Mouse (Mus musculus): ENCODE measurements around the gene Tcf12. TPM values are rescaled to one million over a fixed set of nuclear protein-coding genes. Genes with fewer than 3 reads are reported as not detected.

Gene Tcf12
- polyA plus RNA-seq, 1 experiment from 2014 or later = 191 TPM

GRCm38 (mm10) chr9:72021512-72021911 is 90.2 kb downstream of the Tcf12 start:
- no peak for ATAC-seq (ENCODE audit: insufficient number of reproducible peaks, low FRiP score, low TSS enrichment, low read depth)

GRCm38 (mm10) chr9:72016021-72016420 is 95.7 kb downstream of the Tcf12 start:
- no peak overlapping the region for H3K4me3 ChIP-seq (ENCODE audit: low read depth, low read length)
- no peak overlapping the region for H3K9ac ChIP-seq (ENCODE audit: low read length)
- 89% methylated on average over 1 of the region's 1 CpGs for WGBS
- no peak overlapping the region for H3K27ac ChIP-seq (replicated peaks; ENCODE audit: low read depth, low read length)
- no peak overlapping the region for H3K4me2 ChIP-seq (ENCODE audit: low read depth, severe bottlenecking)
- no peaks in the 10 kb centered on the region for H3K27me3 ChIP-seq (ENCODE audit: control insufficient read depth, insufficient read depth, low read length)
- no peaks in the 10 kb centered on the region for H3K9me3 ChIP-seq (ENCODE audit: control insufficient read depth, low read length)
- DNase-seq (ENCODE audit: low spot score) = no peak
- ATAC-seq (ENCODE audit: insufficient number of reproducible peaks, low FRiP score, low TSS enrichment, low read depth) = no peak
- H3K4me1 ChIP-seq (ENCODE audit: control insufficient read depth, insufficient read depth, low read length) = no peaks in the 10 kb centered on the region
- H3K36me3 ChIP-seq (ENCODE audit: control insufficient read depth, insufficient read depth, low read length) = no peaks in the 10 kb centered on the region

More at GRCm38 (mm10) chr9:72021512-72021911, 90.2 kb downstream of the Tcf12 start:
- Histone ChIP-seq H3K4me3 (ENCODE audit: low read depth, low read length) (no peak overlapping the region), H3K9me3 (ENCODE audit: control insufficient read depth, low read length) (no peaks in the 10 kb centered on the region), H3K36me3 (ENCODE audit: control insufficient read depth, insufficient read depth, low read length) (no peaks in the 10 kb centered on the region), H3K9ac (ENCODE audit: low read length) (no peak overlapping the region), H3K27ac (replicated peaks; ENCODE audit: low read depth, low read length) (no peak overlapping the region), H3K4me2 (ENCODE audit: low read depth, severe bottlenecking) (no peak overlapping the region), H3K4me1 (ENCODE audit: control insufficient read depth, insufficient read depth, low read length) (no peaks in the 10 kb centered on the region), H3K27me3 (ENCODE audit: control insufficient read depth, insufficient read depth, low read length) (no peaks in the 10 kb centered on the region)
- 88% methylated on average over 3 of the region's 3 CpGs for WGBS
- no peak for DNase-seq (ENCODE audit: low spot score)

DNA sequence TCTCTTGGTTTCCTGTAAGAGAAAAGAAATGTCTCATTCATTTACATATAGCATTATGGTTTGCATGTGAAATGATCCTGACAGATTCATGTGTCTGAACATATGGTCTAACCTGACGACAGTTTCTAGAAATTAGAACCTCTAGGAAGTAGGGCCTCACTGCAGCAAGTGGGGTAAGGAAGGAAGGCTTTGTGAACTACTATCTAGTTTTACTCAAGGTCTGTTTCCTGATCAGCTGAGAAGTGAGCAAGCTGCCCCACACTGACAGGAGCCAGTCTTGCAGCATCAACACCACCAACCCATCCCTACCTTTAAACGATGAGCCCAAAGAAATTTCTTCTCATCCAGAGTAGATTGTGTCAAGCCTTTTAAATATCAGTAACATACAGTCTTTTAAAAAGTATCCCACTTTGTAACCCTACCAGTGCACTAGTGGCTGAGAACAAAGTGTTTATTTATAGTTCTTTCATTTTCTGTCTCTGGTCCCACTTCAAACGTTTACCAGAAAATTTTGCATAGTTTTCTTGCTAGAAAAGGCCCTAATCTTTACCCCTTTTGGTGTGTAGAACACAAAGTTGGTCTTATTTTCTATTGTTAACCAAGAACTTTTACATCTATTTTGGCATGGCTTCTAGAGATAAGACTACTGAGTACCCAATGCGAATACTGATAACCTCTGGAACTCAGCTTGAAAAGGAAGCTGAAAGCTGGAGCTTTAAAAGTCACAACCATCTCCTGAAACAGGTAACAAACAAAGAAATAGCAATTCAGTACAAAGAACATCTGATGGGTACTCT is 96.9 kb downstream of the Tcf12 start:
- DNase-seq (ENCODE audit: low spot score) (no peak), ATAC-seq (ENCODE audit: insufficient number of reproducible peaks, low FRiP score, low TSS enrichment, low read depth) (no peak)
- Histone ChIP-seq H3K4me3 (ENCODE audit: low read depth, low read length) (no peak overlapping the region), H3K27me3 (ENCODE audit: control insufficient read depth, insufficient read depth, low read length) (no peaks in the 10 kb centered on the region), H3K36me3 (ENCODE audit: control insufficient read depth, insufficient read depth, low read length) (no peaks in the 10 kb centered on the region), H3K4me2 (ENCODE audit: low read depth, severe bottlenecking) (no peak overlapping the region), H3K4me1 (ENCODE audit: control insufficient read depth, insufficient read depth, low read length) (no peaks in the 10 kb centered on the region), H3K9me3 (ENCODE audit: control insufficient read depth, low read length) (no peaks in the 10 kb centered on the region), H3K9ac (ENCODE audit: low read length) (no peak overlapping the region), H3K27ac (replicated peaks; ENCODE audit: low read depth, low read length) (no peak overlapping the region)
- WGBS = 83% methylated on average over 4 of the region's 4 CpGs

- DNase-seq (ENCODE audit: low spot score) (no peak), ATAC-seq (ENCODE audit: insufficient number of reproducible peaks, low FRiP score, low TSS enrichment, low read depth) (no peak)
- no peaks in the 10 kb centered on the region for H3K36me3 ChIP-seq (ENCODE audit: control insufficient read depth, insufficient read depth, low read length)
- H3K9me3 ChIP-seq (ENCODE audit: control insufficient read depth, low read length) = no peaks in the 10 kb centered on the region
- no peak overlapping the region for H3K4me3 ChIP-seq (ENCODE audit: low read depth, low read length)
- 85% methylated on average over 1 of the region's 1 CpGs for WGBS
- H3K27me3 ChIP-seq (ENCODE audit: control insufficient read depth, insufficient read depth, low read length) = no peaks in the 10 kb centered on the region
- no peaks in the 10 kb centered on the region for H3K4me1 ChIP-seq (ENCODE audit: control insufficient read depth, insufficient read depth, low read length)
- no peak overlapping the region for H3K4me2 ChIP-seq (ENCODE audit: low read depth, severe bottlenecking)
- no peak overlapping the region for H3K9ac ChIP-seq (ENCODE audit: low read length)
- no peak overlapping the region for H3K27ac ChIP-seq (replicated peaks; ENCODE audit: low read depth, low read length)
Observed at GRCm38 (mm10) chr9:72013541-72013940, 98.1 kb downstream of the Tcf12 start.

DNA sequence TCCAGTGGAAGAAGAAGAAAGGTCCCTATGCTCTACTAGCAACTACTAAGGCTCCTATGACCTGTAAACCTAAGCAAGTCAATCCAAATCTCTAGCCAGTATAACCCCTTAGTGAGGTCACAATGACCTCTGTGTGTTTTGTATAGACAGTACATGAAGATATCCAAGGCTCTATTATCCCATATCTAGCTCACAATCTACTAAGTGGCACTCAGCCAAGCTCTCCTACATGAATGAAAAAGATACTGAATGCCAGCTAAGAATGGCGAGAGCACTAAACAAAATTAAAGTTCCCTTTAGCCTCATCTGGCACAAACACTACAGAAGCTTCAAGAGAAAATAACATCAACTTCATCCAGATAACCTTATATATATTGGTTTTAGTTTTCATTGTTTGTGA is 103.0 kb downstream of the Tcf12 start:
- Histone ChIP-seq H3K4me3 (ENCODE audit: low read depth, low read length) (no peak overlapping the region), H3K27ac (replicated peaks; ENCODE audit: low read depth, low read length) (no peak overlapping the region), H3K9me3 (ENCODE audit: control insufficient read depth, low read length) (no peaks in the 10 kb centered on the region), H3K4me1 (ENCODE audit: control insufficient read depth, insufficient read depth, low read length) (no peaks in the 10 kb centered on the region), H3K27me3 (ENCODE audit: control insufficient read depth, insufficient read depth, low read length) (no peaks in the 10 kb centered on the region), H3K9ac (ENCODE audit: low read length) (no peak overlapping the region), H3K36me3 (ENCODE audit: control insufficient read depth, insufficient read depth, low read length) (no peaks in the 10 kb centered on the region), H3K4me2 (ENCODE audit: low read depth, severe bottlenecking) (no peak overlapping the region)
- ATAC-seq (ENCODE audit: insufficient number of reproducible peaks, low FRiP score, low TSS enrichment, low read depth) = no peak
- WGBS = 96% methylated on average over 1 of the region's 1 CpGs
- no peak for DNase-seq (ENCODE audit: low spot score)

DNA sequence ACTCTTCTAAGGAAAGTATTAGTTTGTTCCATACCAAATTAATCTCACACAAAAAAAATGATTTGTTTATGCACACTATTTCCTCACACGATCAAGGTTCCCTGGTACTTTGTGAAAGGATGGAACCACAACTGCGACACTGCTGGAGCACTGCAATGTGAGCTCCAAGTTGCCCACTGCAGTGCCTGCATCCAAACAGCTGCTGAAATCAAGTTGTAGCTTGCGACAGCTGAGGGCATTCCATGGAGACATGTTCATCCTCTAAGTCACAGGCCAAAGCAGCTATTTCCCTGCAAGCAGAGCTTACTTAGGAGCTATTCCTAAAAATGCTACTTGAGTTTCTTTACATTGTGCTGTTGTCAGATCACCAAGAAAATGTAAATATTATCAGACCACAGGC is 120.5 kb downstream of the Tcf12 start:
- no peak overlapping the region for H3K9ac ChIP-seq (ENCODE audit: low read length)
- no peaks in the 10 kb centered on the region for H3K4me1 ChIP-seq (ENCODE audit: control insufficient read depth, insufficient read depth, low read length)
- H3K36me3 ChIP-seq (ENCODE audit: control insufficient read depth, insufficient read depth, low read length) = no peaks in the 10 kb centered on the region
- H3K9me3 ChIP-seq (ENCODE audit: control insufficient read depth, low read length) = no peaks in the 10 kb centered on the region
- H3K27me3 ChIP-seq (ENCODE audit: control insufficient read depth, insufficient read depth, low read length) = no peaks in the 10 kb centered on the region
- no peak for DNase-seq (ENCODE audit: low spot score)
- 88% methylated on average over 3 of the region's 3 CpGs for WGBS
- no peak overlapping the region for H3K4me3 ChIP-seq (ENCODE audit: low read depth, low read length)
- H3K27ac ChIP-seq (replicated peaks; ENCODE audit: low read depth, low read length) = no peak overlapping the region
- ATAC-seq (ENCODE audit: insufficient number of reproducible peaks, low FRiP score, low TSS enrichment, low read depth) = no peak
- H3K4me2 ChIP-seq (ENCODE audit: low read depth, severe bottlenecking) = no peak overlapping the region

DNA sequence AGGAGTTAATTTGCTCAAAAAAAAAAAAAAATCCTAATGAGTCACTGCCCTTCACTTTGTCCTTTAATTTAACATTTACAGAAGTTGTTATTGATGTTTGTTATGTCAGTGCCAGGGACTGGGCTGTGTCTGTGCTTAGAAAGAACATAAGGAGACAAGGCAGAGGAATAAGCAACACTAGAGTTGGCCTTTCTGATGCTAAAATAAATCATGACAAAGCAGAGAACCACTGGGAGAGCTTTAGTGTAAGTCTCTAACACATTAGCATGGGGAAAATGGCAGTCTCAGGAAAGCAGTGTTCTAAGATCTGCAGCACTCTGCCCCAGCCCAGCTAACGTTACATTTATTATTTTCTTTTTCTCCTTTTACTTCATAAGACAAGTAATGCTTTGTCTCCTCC is 121.3 kb downstream of the Tcf12 start:
- Histone ChIP-seq H3K9ac (ENCODE audit: low read length) (no peak overlapping the region), H3K27ac (replicated peaks; ENCODE audit: low read depth, low read length) (no peak overlapping the region), H3K4me2 (ENCODE audit: low read depth, severe bottlenecking) (no peak overlapping the region), H3K36me3 (ENCODE audit: control insufficient read depth, insufficient read depth, low read length) (no peaks in the 10 kb centered on the region), H3K27me3 (ENCODE audit: control insufficient read depth, insufficient read depth, low read length) (no peaks in the 10 kb centered on the region), H3K9me3 (ENCODE audit: control insufficient read depth, low read length) (no peaks in the 10 kb centered on the region), H3K4me1 (ENCODE audit: control insufficient read depth, insufficient read depth, low read length) (no peaks in the 10 kb centered on the region), H3K4me3 (ENCODE audit: low read depth, low read length) (no peak overlapping the region)
- 85% methylated on average over 1 of the region's 1 CpGs for WGBS
- DNase-seq (ENCODE audit: low spot score) (no peak), ATAC-seq (ENCODE audit: insufficient number of reproducible peaks, low FRiP score, low TSS enrichment, low read depth) (no peak)

DNA sequence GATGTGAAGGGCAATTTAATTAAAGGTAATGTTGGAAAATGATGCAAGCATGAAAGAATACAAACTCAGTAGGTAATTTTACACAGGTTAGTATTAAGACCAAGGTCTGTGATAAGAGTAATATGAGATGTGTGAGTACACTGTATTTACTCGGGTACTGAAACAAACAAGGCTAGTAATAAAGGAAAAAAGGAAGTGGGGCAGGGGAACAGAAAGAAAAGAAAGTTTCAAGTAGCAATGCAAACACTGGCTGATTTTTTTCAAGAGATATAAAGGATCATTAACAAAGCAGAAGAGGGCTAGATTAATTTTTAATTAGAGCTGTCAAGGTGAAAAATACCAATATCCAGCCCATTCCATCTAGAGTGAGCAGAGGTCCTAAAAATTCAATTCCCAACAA is 122.0 kb downstream of the Tcf12 start:
- Histone ChIP-seq H3K9me3 (ENCODE audit: control insufficient read depth, low read length) (no peaks in the 10 kb centered on the region), H3K9ac (ENCODE audit: low read length) (no peak overlapping the region), H3K4me2 (ENCODE audit: low read depth, severe bottlenecking) (no peak overlapping the region), H3K4me1 (ENCODE audit: control insufficient read depth, insufficient read depth, low read length) (no peaks in the 10 kb centered on the region), H3K36me3 (ENCODE audit: control insufficient read depth, insufficient read depth, low read length) (no peaks in the 10 kb centered on the region), H3K27ac (replicated peaks; ENCODE audit: low read depth, low read length) (no peak overlapping the region), H3K4me3 (ENCODE audit: low read depth, low read length) (no peak overlapping the region), H3K27me3 (ENCODE audit: control insufficient read depth, insufficient read depth, low read length) (no peaks in the 10 kb centered on the region)
- WGBS = 73% methylated on average over 1 of the region's 1 CpGs
- DNase-seq (ENCODE audit: low spot score) (no peak), ATAC-seq (ENCODE audit: insufficient number of reproducible peaks, low FRiP score, low TSS enrichment, low read depth) (no peak)

DNA sequence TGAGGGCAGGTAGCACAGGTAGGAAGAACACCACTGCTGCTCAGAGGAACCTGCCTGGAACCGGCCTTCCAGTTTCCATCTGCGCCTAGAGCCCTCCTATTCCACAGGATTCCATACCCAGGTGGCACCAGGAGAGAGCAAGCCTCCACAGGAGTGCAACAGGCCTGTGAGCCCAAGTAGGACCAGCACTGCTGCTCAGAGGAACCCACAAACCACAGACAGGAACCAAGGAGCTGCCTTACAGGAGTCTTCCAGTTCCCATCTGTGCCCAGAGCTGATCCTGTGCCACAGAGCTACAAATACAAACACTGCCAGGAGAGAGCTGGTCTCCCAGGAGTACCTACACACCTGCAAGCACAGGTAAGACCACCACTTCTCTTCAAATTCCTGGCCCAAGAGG is 125.0 kb downstream of the Tcf12 start:
- no peak for DNase-seq (ENCODE audit: low spot score)
- no peaks in the 10 kb centered on the region for H3K27me3 ChIP-seq (ENCODE audit: control insufficient read depth, insufficient read depth, low read length)
- no peaks in the 10 kb centered on the region for H3K9me3 ChIP-seq (ENCODE audit: control insufficient read depth, low read length)
- H3K4me2 ChIP-seq (ENCODE audit: low read depth, severe bottlenecking) = no peak overlapping the region
- H3K9ac ChIP-seq (ENCODE audit: low read length) = no peak overlapping the region
- H3K4me3 ChIP-seq (ENCODE audit: low read depth, low read length) = no peak overlapping the region
- no peaks in the 10 kb centered on the region for H3K36me3 ChIP-seq (ENCODE audit: control insufficient read depth, insufficient read depth, low read length)
- H3K4me1 ChIP-seq (ENCODE audit: control insufficient read depth, insufficient read depth, low read length) = no peaks in the 10 kb centered on the region
- WGBS = 96% methylated on average over 2 of the region's 2 CpGs
- no peak overlapping the region for H3K27ac ChIP-seq (replicated peaks; ENCODE audit: low read depth, low read length)
- no peak for ATAC-seq (ENCODE audit: insufficient number of reproducible peaks, low FRiP score, low TSS enrichment, low read depth)

All from limb, embryonic 11.5 days (tissue).